Mouse (Mus musculus) megakaryocyte, embryonic 14.5 days (primary cell): ENCODE measurements around the gene Nsun2.

Experiments used
- FLI1 ChIP-seq: IDR thresholded peaks from 2 replicates; pipeline ENCODE4 v1.6.1; 2012; ENCODE audit warnings: low read length, inconsistent platforms, mixed read lengths
- GATA1 ChIP-seq: IDR thresholded peaks from 3 replicates; pipeline ENCODE4 v1.6.1; 2012; ENCODE audit warnings: mixed read lengths, low read length, inconsistent platforms, borderline replicate concordance

DNA sequence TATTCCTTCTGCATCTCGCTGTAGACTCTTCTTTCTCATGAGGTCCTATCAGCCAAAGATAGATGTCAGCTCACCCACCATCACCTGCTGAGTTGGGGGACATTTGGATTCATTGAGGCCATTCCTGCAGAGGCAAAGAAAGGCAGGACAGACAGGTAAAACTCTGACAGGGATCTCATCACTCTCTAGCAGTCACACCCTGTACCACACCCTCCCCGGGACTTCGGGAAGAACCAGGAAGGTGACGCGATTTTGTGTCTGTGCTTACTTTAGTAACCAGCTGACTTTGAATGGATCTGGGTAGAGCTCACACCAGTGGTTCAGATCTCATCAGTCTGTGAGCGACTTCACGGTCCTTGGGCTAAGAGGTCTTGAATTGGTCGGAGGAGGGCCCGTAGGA is 112.9 kb downstream of the Nsun2 start:
- no peak for TF ChIP-seq GATA1
- no peak for TF ChIP-seq FLI1
